Mouse (Mus musculus): ENCODE data around the gene Trit1. TPM values are rescaled to one million over a fixed set of nuclear protein-coding genes. Genes with fewer than 3 reads are reported as not detected.

Trit1 gene
- total RNA-seq, 4 experiments from 2014 or later, result 24.4 to 27.4 (median 26.6) TPM

Other genes with a start within 250 kb of the Trit1 start
- 100 to 1,000 TPM in 3 of 4 experiments, 10 to 100 TPM in 1; 91.5 to 118 (median 113) TPM for gene Ppt1, start 180.4 kb upstream of the Trit1 start, total RNA-seq (2022)
- 100 to 1,000 TPM; 280 to 333 (median 312) TPM for gene Cap1, start 130.5 kb upstream of the Trit1 start, total RNA-seq (2022)
- 10 to 100 TPM; 26.7 to 32.6 (median 30.9) TPM for gene Mfsd2a, start 55.4 kb upstream of the Trit1 start, total RNA-seq (2022)
- 10 to 100 TPM; 25.0 to 29.0 (median 27.5) TPM for gene Mycl, start 20.9 kb upstream of the Trit1 start, total RNA-seq (2022)
- under 1 TPM in 3 of 4 experiments, not detected in 1; 0.18 to 0.40 (median 0.27) TPM for gene Bmp8b, start 88.6 kb downstream of the Trit1 start, total RNA-seq (2022)
- gene Oxct2b, start 99.7 kb downstream of the Trit1 start, total RNA-seq (2022), result under 1 TPM in 2 of 4 experiments, not detected in 2; 0.19 to 0.26 TPM
- 10 to 100 TPM; 20.0 to 23.1 (median 20.4) TPM for gene Ppie, start 123.4 kb downstream of the Trit1 start, total RNA-seq (2022)
- 100 to 1,000 TPM; 374 to 501 (median 436) TPM for gene Hpcal4, start 166.6 kb downstream of the Trit1 start, total RNA-seq (2022)
- 10 to 100 TPM; 14.5 to 16.8 (median 15.6) TPM for gene Nt5c1a, start 184.9 kb downstream of the Trit1 start, total RNA-seq (2022)
- 1 to 10 TPM; 2.9 to 5.2 (median 3.5) TPM for gene Heyl, start 217.0 kb downstream of the Trit1 start, total RNA-seq (2022)
- gene Pabpc4, start 245.8 kb downstream of the Trit1 start, total RNA-seq (2022), result 10 to 100 TPM; 40.2 to 45.7 (median 44.2) TPM